Mouse (Mus musculus) heart, adult 2 months (tissue): ENCODE data around the gene Caln1.

Experiments used
- CTCF ChIP-seq: fragments of 200-600 bp; IDR thresholded peaks from 2 replicates; pipeline ENCODE4 v1.8.1; 2022; ENCODE audit warnings: antibody characterized with exemption, mild to moderate bottlenecking, moderate library complexity
- POLR2A ChIP-seq: fragments of 200-500 bp; IDR thresholded peaks from 2 replicates; pipeline ENCODE4 v1.6.1; 2011; ENCODE audit warnings: mild to moderate bottlenecking, low read depth, low read length, control low read depth; ENCODE audit not compliant: insufficient read depth

DNA sequence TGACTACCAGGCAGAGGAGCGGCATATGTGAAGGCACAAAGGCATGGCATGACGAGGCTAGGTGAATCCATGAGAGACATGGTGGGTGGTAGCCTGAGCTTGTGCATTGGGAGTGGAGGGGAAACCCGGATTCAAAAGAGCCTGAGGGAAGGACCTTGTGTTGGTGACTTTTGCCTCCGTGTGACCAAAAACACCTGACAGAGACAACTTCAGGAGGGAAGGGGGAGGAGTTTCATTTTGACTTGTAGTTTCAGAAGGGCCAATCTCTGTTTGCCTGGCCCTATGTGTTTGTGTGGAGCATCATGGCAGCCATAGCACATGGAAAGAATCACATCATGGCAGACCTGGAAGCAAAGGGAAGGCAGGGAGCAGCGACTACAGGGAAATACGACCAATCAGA, 479.3 kb downstream of the Caln1 start:
- TF ChIP-seq POLR2A, result no peak
- TF ChIP-seq CTCF, result no peak
